Mouse (Mus musculus): ENCODE data around the gene Hspb1. TPM values are rescaled to one million over a fixed set of nuclear protein-coding genes. Genes with fewer than 3 reads are reported as not detected.
A peak's percentile ranks its signal among the peaks of the same experiment; 100 is the strongest.

Gene Hspb1
- total and polyA plus RNA-seq, 3 experiments = 1.1 to 3.6 (median 2.6) TPM

GRCm38 (mm10) chr5:135869661-135870423, 17.9 kb upstream of the Hspb1 start:
- no peaks in the 10 kb centered on the region for H3K79me2 ChIP-seq (replicated peaks; ENCODE audit: control insufficient read depth, extremely low read depth, insufficient read depth, poor library complexity, severe bottlenecking)
- H3K27ac ChIP-seq (ENCODE audit: insufficient read depth, low read depth) = no peak overlapping the region
- no peak overlapping the region for H3K4me2 ChIP-seq (ENCODE audit: insufficient read depth, low read depth, poor library complexity, severe bottlenecking)
- TF ChIP-seq POLR2A (IDR thresholded peaks at IDR 0.05; ENCODE audit: low read depth, low read length) (no peak), MAX (IDR thresholded peaks at IDR 0.05; ENCODE audit: low read length) (0 out of 2 replicates have a peak, but pooled peaks have one; percentile 13)
- no peaks in the 10 kb centered on the region for H3K36me3 ChIP-seq (replicated peaks in 1 of 2; ENCODE audit: control insufficient read depth in 1 of 2, insufficient read depth in 1 of 2, low read length in 1 of 2)
- H3K4me1 ChIP-seq (ENCODE audit: control insufficient read depth in 1 of 2, insufficient read depth in 2 of 2) = peaks cover 2 to 33% of the 10 kb centered on the region in 2 experiments; a peak in 2 of 4 replicates
- no peak overlapping the region for H3K4me3 ChIP-seq (replicated peaks in 1 of 3; ENCODE audit: low read depth in 2 of 3, low read length in 2 of 3, poor library complexity in 1 of 3)
- H3K27me3 ChIP-seq (replicated peaks) = peaks cover 10% of the 10 kb centered on the region
- no peak overlapping the region for H3K9ac ChIP-seq (ENCODE audit: insufficient read depth, low read depth)
- dilution Hi-C loops (cut with MboI; ENCODE audit: extremely low pct_ligation_motif_present, extremely low pct_unique_long_range_greater_than_20kb, low sequenced_read_pairs) (no loop called here), in situ Hi-C loops (cut with MboI; ENCODE audit: low pct_ligation_motif_present, low pct_unique_long_range_greater_than_20kb, low sequenced_read_pairs) (loop anchor here (10.0 kb wide), 1 partner anchor 255 kb away; no protein-coding TSS in a partner anchor)
- peaks cover 18% of the 10 kb centered on the region for H3K9me3 ChIP-seq (replicated peaks; ENCODE audit: low read length)
- DNase-seq (ENCODE audit: extremely low read depth) = peak; percentile 74

- no peak overlapping the region for H3K4me3 ChIP-seq (replicated peaks in 1 of 3; ENCODE audit: low read depth in 2 of 3, low read length in 2 of 3, poor library complexity in 1 of 3)
- TF ChIP-seq CHD2 (IDR thresholded peaks at IDR 0.05; ENCODE audit: low read length) = 0 out of 2 replicates have a peak, but pooled peaks have one; percentile 22
- TF ChIP-seq EP300 (IDR thresholded peaks at IDR 0.05; ENCODE audit: low read length) = peak; percentile 61
- TF ChIP-seq TBP (conservative IDR thresholded peaks at IDR 0.05; ENCODE audit: low read depth, low read length) = no peak
- TF ChIP-seq MAX (IDR thresholded peaks at IDR 0.05; ENCODE audit: low read length) = 0 out of 2 replicates have a peak, but pooled peaks have one; percentile 8
- TF ChIP-seq ZKSCAN1 (IDR thresholded peaks at IDR 0.05; ENCODE audit: borderline replicate concordance, low read depth, low read length) = no peak
- no peak overlapping the region for H3K9ac ChIP-seq (ENCODE audit: insufficient read depth, low read depth)
- DNase-seq (ENCODE audit: extremely low read depth) = peak; percentile 73
- peaks cover 2 to 31% of the 10 kb centered on the region in 2 experiments; a peak in 2 of 4 replicates for H3K4me1 ChIP-seq (ENCODE audit: control insufficient read depth in 1 of 2, insufficient read depth in 2 of 2)
- dilution Hi-C loops (cut with MboI; ENCODE audit: extremely low pct_ligation_motif_present, extremely low pct_unique_long_range_greater_than_20kb, low sequenced_read_pairs) = no loop called here
- no peaks in the 10 kb centered on the region for H3K36me3 ChIP-seq (replicated peaks in 1 of 2; ENCODE audit: control insufficient read depth in 1 of 2, insufficient read depth in 1 of 2, low read length in 1 of 2)
- peaks cover 18% of the 10 kb centered on the region for H3K9me3 ChIP-seq (replicated peaks; ENCODE audit: low read length)
- in situ Hi-C loops (cut with MboI; ENCODE audit: low pct_ligation_motif_present, low pct_unique_long_range_greater_than_20kb, low sequenced_read_pairs) = no loop called here
- no peak overlapping the region for H3K4me2 ChIP-seq (ENCODE audit: insufficient read depth, low read depth, poor library complexity, severe bottlenecking)
- peaks cover 4% of the 10 kb centered on the region for H3K27me3 ChIP-seq (replicated peaks)
- no peaks in the 10 kb centered on the region for H3K79me2 ChIP-seq (replicated peaks; ENCODE audit: control insufficient read depth, extremely low read depth, insufficient read depth, poor library complexity, severe bottlenecking)
- H3K27ac ChIP-seq (ENCODE audit: insufficient read depth, low read depth) = no peak overlapping the region
Observed at GRCm38 (mm10) chr5:135870505-135870904, 17.2 kb upstream of the Hspb1 start.

- H3K79me2 ChIP-seq (replicated peaks; ENCODE audit: control insufficient read depth, extremely low read depth, insufficient read depth, poor library complexity, severe bottlenecking) = no peaks in the 10 kb centered on the region
- in situ Hi-C loops (cut with MboI; ENCODE audit: low pct_ligation_motif_present, low pct_unique_long_range_greater_than_20kb, low sequenced_read_pairs) = no loop called here
- no peak for DNase-seq (ENCODE audit: extremely low read depth)
- no peak overlapping the region for H3K4me3 ChIP-seq (replicated peaks in 1 of 3; ENCODE audit: low read depth in 2 of 3, low read length in 2 of 3, poor library complexity in 1 of 3)
- no peaks in the 10 kb centered on the region for H3K27me3 ChIP-seq (replicated peaks)
- H3K27ac ChIP-seq (ENCODE audit: insufficient read depth, low read depth) = no peak overlapping the region
- H3K9ac ChIP-seq (ENCODE audit: insufficient read depth, low read depth) = no peak overlapping the region
- dilution Hi-C loops (cut with MboI; ENCODE audit: extremely low pct_ligation_motif_present, extremely low pct_unique_long_range_greater_than_20kb, low sequenced_read_pairs) = no loop called here
- peaks cover 2 to 40% of the 10 kb centered on the region in 2 experiments; a peak in 3 of 4 replicates for H3K4me1 ChIP-seq (ENCODE audit: control insufficient read depth in 1 of 2, insufficient read depth in 2 of 2)
- peaks cover 14% of the 10 kb centered on the region for H3K9me3 ChIP-seq (replicated peaks; ENCODE audit: low read length)
- no peak for TF ChIP-seq JUND (conservative IDR thresholded peaks at IDR 0.05; ENCODE audit: low read depth, low read length)
- TF ChIP-seq USF2 (conservative IDR thresholded peaks at IDR 0.05; ENCODE audit: low read depth, low read length) = no peak
- TF ChIP-seq NELFE (IDR thresholded peaks at IDR 0.05; ENCODE audit: low read depth, low read length) = no peak
- TF ChIP-seq KAT2A (IDR thresholded peaks at IDR 0.05; ENCODE audit: insufficient replicate concordance, low read length) = no peak
- no peak for TF ChIP-seq NRF1 (IDR thresholded peaks at IDR 0.05; ENCODE audit: low read depth, low read length)
- no peak for TF ChIP-seq IRF4 (IDR thresholded peaks at IDR 0.05; ENCODE audit: low read depth, low read length)
- TF ChIP-seq MYC (IDR thresholded peaks at IDR 0.05; ENCODE audit: low read depth, low read length) = no peak
- TF ChIP-seq ETS1 (conservative IDR thresholded peaks at IDR 0.05; ENCODE audit: low read depth, low read length) = no peak
- no peak for TF ChIP-seq SMC3 (IDR thresholded peaks at IDR 0.05; ENCODE audit: low read depth, low read length)
- no peak for TF ChIP-seq PAX5 (IDR thresholded peaks at IDR 0.05; ENCODE audit: low read length)
- TF ChIP-seq UBTF (IDR thresholded peaks at IDR 0.05; ENCODE audit: low read depth, low read length) = no peak
- TF ChIP-seq ZC3H11A (IDR thresholded peaks at IDR 0.05; ENCODE audit: low read depth, low read length) = no peak
- H3K4me2 ChIP-seq (ENCODE audit: insufficient read depth, low read depth, poor library complexity, severe bottlenecking) = no peak overlapping the region
- H3K36me3 ChIP-seq (replicated peaks in 1 of 2; ENCODE audit: control insufficient read depth in 1 of 2, insufficient read depth in 1 of 2, low read length in 1 of 2) = no peaks in the 10 kb centered on the region
Observed at GRCm38 (mm10) chr5:135872996-135873395, 14.7 kb upstream of the Hspb1 start.

All from CH12.LX (cell line).